Mouse (Mus musculus) myocyte (in vitro differentiated cells): ENCODE data around the gene Adam33.

Experiments used
- CEBPB ChIP-seq: IDR thresholded peaks from 2 replicates; pipeline ENCODE4 v1.6.1; 2011; ENCODE audit warnings: mild to moderate bottlenecking, moderate library complexity; ENCODE audit not compliant: poor library complexity, insufficient read depth, severe bottlenecking
- E2F4 ChIP-seq: IDR thresholded peaks from one replicate; pipeline ENCODE4 v1.6.1; 2011; ENCODE audit warnings: mild to moderate bottlenecking, control low read depth, moderate library complexity; ENCODE audit not compliant: insufficient read depth
- MAX ChIP-seq: IDR thresholded peaks from one replicate; pipeline ENCODE4 v1.6.1; 2011; ENCODE audit warnings: low read depth, mild to moderate bottlenecking, control low read depth
- MYOD1 ChIP-seq, 3 experiments: IDR thresholded peaks; one replicate each; pipeline ENCODE4 v1.6.1; 2011; ENCODE audit warnings: control low read depth in 2 of 3, low read depth in 2 of 3, mild to moderate bottlenecking in 2 of 3, moderate library complexity in 1 of 3; ENCODE audit not compliant: insufficient read length in 2 of 3, control insufficient read depth in 1 of 3
- MYOG ChIP-seq, 3 experiments: IDR thresholded peaks; one replicate each; pipeline ENCODE4 v1.6.1; 2011; ENCODE audit warnings: control low read depth in 2 of 3, low read depth in 2 of 3, mild to moderate bottlenecking in 2 of 3; ENCODE audit not compliant: insufficient read length in 2 of 3, control insufficient read depth in 1 of 3, insufficient read depth in 1 of 3
- POLR2A ChIP-seq: IDR thresholded peaks from one replicate; pipeline ENCODE4 v1.6.1; 2011; ENCODE audit warnings: low read depth, mild to moderate bottlenecking, control low read depth, moderate library complexity; ENCODE audit not compliant: insufficient read length
- POLR2AphosphoS2 ChIP-seq: IDR thresholded peaks from one replicate; pipeline ENCODE4 v1.6.1; 2011; ENCODE audit warnings: low read depth, control low read depth; ENCODE audit not compliant: insufficient read length
- REST ChIP-seq: IDR thresholded peaks from one replicate; pipeline ENCODE4 v1.6.1; 2011; ENCODE audit warnings: mild to moderate bottlenecking, control low read depth, moderate library complexity; ENCODE audit not compliant: insufficient read depth, insufficient read length
- TCF12 ChIP-seq: IDR thresholded peaks from one replicate; pipeline ENCODE4 v1.6.1; 2011; ENCODE audit warnings: mild to moderate bottlenecking, control low read depth; ENCODE audit not compliant: poor library complexity, insufficient read depth, severe bottlenecking
- TCF3 ChIP-seq: IDR thresholded peaks from one replicate; pipeline ENCODE4 v1.6.1; 2011; ENCODE audit warnings: low read depth, control low read depth; ENCODE audit not compliant: insufficient read length
- USF1 ChIP-seq: IDR thresholded peaks from one replicate; pipeline ENCODE4 v1.6.1; 2011; ENCODE audit warnings: low read depth, mild to moderate bottlenecking, control low read depth, moderate library complexity

DNA sequence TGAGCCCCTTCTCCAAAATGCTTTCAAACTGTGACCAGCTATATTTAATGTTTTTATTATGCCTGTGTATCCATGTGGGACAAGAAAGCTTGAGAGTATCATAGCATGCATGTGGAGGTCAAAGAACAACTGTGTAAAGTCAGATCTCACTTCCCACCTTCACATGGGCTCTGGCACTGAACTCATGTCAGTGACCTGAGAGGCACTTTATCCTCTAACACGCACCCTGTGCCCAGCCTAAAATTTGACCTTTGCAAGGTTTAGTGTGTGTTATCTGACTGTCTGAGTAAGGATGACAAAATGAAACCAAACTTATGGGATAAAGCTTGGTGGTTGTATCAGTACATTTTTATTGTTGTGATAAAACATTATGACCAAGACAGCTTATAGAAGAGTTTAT is 53.0 kb downstream of the Adam33 start:
- TF ChIP-seq POLR2A (no peak), TCF12 (no peak), MAX (no peak), POLR2AphosphoS2 (no peak), CEBPB (no peak), MYOD1 (IDR thresholded peaks at IDR 0.05; ENCODE audit: control insufficient read depth in 1 of 3, insufficient read length in 2 of 3, low read depth in 2 of 3) (no peak), USF1 (no peak), E2F4 (no peak), MYOG (IDR thresholded peaks at IDR 0.05; ENCODE audit: control insufficient read depth in 1 of 3, insufficient read depth in 1 of 3, insufficient read length in 2 of 3, low read depth in 2 of 3) (no peak), TCF3 (no peak), REST (no peak)
